Mouse (Mus musculus) urinary bladder, postnatal 36 days (tissue): Measurements from ENCODE around the gene Sv2a.
A peak's percentile ranks its signal among the peaks of the same experiment; 100 is the strongest.

Experiments used
- DNase-seq, 2 experiments: peaks; one replicate each; pipeline ENCODE4 v3.0.0; 2022; ENCODE audit warnings: low spot score in 2 of 2, mixed read lengths in 1 of 2

Gene Sv2a

DNA sequence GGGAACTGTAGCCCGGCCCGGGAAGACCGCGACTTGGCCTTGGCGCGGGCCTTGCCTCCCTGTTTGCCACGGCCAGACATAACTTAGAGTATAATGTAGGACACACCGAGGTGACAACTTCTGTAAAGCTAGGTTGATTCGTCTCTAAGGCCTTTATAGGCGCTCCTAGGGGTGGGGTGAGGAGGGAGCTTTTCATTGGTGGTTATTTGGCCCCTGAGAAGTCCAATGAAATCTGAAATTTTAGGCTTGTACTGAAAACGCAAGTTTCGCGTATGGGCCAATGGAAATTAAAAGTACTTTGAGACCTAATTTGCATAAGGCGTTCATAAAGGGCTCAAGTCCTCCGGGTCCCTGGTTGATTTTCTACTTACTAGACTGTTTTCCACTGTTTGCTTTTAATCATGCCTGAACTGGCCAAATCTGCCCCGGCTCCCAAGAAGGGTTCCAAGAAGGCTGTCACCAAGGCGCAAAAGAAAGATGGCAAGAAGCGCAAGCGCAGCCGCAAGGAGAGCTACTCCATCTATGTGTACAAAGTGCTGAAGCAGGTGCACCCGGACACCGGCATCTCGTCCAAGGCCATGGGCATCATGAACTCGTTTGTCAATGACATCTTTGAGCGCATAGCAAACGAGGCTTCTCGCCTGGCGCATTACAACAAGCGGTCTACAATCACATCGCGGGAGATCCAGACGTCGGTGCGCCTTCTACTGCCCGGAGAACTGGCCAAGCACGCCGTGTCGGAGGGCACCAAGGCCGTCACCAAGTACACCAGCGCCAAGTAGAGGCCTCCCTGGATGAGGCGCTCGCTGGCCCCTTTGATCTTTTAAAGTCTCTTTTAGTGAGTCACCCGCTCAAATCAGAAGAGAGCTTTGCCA lies 40.1 kb downstream of the Sv2a start, which contains the start of the genes Hist2h2ac and Hist2h2be:
TSS of gene Hist2h2ac (minus strand) at position 116 of the 875 bp plus-strand sequence.
TSS of gene Hist2h2be (plus strand) at position 355 of the 875 bp plus-strand sequence.
- DNase-seq: peak; percentile 78 to 87

DNA sequence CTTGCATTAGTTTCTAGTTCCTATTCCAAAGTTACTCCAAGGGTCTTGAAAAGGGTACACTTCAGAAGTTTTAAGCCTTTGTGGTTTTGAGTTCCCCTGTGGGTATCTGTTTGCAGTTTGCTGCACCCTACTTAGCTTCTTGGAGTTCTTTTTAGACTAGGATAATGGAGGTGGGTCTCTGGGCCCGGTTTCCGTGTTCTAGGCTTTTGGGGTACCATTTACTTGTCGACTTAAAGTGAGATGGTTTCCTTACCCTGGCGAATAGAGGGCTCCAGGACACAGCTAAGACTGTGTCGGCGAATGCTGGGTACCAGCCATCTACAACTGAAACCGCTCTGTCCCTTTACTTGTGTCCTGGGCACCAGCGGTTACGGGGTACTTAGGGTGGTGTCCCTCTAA lies 40.7 kb downstream of the Sv2a start:
- no peak for DNase-seq

DNA sequence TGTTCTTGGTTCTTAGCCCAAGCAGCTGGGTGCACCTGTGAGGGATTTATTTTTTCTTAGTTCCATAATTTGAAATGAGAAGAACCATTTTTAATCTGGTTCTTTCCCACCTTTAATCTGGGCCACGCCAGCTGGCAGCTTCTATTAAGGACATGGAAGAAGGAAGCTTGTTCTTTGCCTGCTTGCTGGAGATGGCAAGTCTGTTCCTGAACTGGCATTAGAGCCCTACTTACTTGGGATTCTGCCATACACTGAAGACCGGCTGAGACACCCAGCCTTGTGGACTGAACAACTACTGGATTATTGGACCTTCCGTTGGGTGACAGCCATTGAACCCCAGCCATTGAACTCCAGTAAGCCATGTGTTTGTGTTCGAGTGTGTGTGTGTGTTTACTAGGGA lies 41.8 kb downstream of the Sv2a start:
- no peak for DNase-seq

DNA sequence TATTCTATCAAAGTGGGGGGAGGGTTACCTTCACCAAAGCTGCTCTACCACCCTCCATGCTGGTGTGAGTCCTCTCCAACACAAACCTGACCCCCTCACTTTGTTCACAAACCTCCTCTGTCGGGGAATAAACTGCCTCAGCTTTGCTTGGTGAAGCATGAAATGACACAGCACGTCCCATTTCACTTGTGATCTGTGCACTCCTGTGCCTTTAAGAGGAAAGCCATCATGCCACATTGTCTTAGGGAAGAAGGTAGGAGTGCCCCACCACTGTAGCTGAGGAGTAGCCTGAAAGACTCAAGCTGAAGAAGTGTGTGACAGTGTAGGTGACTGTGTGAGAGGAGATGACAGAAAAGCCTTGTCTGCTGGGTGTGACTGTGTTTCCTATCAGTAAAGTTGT lies 44.5 kb downstream of the Sv2a start:
- DNase-seq: no peak

DNA sequence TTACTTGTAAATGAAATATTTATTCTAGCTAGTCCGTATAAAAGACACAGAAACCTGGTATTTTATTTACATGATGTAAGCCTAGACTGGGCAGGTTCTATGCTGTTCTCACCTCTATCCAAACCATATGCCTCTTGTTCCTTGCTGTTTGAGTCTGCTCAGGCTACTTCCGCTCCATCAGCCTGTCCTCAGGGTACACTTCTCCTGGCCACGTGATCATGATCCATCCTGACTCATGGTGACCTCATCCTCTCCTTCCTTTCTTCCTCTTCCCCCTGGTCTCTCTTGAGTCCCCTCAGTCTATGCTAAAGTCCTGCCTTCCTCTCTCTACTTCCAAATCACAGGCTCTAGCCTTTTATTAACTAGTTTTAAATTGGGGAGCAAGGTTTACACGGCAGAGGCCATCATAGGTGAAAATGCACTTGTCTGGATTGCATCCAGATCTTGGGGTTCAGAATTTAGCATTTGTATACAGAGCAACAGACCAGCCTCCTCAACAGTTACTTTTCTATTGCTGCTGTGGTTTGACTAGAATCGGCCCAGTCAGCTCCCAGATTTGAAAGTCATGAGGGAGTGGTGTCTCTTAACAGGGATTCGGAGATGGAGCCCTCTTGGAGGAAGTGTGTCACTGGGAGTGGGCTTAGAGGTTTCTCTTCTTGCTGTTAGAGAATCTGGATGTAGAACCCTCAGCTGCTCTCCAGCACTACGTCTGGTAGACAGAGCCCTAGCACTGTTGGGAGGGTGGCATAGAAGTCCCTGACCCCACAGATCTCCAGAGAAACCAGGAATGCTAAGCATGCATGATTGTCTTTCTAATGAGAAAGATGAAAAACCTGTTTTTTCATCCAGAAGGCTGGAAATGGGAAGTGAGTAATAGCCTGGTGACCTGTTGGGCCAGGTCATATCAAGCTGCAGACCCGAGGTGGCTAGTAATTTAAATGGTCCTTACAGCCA lies 46.0 kb downstream of the Sv2a start:
- DNase-seq: peak in 1 of 2 experiments; percentile 14

DNA sequence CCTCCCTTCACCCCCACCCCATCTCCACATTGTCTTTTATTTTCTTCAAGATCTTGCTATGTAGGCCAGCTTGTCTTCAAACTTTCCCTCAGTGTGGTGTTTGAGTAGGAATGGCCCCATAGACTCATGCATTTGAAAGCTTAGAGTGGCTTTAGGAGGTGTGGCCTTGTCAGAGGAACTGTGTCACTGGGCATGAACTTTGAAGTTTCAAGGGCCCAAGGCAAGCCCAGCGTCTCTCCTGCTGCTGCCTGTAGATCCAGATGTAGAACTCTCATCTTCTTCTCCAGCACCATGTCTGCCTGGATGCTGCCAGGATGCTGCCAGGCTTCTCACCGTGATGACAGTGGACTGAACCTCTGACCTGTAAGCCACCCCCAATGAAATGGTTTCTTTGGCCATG lies 47.9 kb downstream of the Sv2a start:
- DNase-seq: no peak

DNA sequence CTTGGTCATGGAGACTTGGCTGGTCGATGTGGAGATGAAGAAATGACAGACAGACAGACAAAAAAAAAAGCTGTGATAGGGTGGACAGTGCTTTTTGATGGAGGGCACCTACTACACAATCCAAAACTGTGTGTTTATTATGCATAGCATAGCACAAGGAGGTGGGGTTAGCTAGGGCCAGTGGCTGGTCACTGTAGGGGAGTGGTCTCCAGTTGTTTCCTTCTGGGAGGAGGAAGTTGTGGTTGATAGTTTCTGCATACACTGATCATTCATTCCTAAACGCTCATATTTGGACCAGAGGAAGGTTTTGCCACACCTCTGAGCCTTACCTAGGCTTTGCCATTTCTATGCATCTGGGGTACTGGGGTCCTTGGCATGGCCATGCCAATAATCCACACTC lies 49.5 kb downstream of the Sv2a start:
- no peak for DNase-seq

DNA sequence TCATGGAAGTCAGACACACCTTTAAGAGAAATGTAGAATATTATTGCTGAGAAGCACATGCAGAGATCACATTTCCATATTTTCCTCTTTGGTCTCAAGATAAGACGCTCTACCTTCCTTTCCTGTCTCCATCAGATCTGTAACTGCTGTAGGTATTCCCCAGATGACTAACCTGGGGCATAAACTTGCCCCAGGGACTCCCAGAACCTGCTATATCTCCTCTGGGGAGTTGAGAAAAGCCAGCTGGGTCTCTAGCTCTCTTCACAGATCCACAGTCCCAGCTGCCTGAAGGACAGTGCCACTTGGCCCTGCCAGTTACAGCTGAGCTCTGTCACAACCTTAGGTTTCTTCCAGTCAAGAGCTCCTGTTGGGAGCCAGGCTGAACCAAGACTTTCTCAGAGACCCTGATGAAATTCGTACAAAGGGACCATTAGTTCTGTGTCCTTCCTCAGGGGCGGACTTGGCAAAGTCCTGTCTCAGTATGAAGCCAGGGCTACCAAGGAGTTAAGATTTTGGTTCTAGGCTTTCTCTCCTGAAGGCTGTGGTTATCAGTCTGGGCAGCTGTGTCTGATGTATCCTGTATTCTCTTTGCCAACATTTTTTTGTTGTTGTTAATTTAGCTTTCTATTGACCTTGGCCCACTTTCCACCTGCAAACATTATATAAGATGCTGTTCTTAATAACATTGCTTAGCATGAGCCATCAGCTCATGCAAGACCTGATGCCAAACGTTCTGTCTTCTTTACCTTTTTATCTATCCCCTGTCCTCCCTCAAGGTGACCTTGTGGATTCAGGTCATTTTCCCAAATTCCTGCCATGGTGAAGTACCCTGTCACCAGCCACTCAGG lies 50.2 kb downstream of the Sv2a start:
- no peak for DNase-seq

DNA sequence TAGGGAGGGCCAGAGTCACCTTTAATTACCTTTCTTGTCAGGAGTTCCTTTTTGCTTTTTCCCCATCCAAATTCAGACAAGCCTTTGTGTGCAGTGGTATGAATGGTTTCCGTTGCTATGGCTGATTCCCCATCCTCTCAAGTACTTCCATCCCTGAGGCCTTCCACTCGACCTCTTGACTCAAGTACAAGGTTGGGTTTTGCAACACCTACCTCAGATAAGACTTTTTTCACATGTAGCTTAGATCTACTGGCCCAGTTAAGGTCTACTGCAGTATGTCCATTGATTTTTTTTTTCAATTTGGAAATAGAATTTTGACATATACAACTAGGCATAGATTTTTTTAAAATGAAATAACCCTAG lies 50.8 kb downstream of the Sv2a start:
- no peak for DNase-seq

DNA sequence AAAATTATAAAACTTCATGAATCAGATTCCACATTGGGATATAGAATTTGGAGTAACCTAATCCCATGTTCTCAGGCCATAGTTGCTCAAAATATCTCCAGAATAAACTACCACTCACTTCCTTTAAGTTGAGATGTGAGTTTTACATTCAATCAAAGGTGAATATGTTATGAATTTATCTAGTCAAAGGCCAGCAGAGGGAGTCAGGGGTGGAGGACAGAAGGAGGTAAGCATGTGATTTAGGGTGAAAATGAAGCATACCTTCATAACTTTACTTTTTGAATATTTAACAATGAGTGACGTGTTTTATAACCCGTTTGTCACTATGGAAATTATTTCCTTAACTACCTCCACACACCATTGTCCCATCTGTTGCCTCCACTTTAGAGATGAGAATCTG lies 54.0 kb downstream of the Sv2a start:
- no peak for DNase-seq

DNA sequence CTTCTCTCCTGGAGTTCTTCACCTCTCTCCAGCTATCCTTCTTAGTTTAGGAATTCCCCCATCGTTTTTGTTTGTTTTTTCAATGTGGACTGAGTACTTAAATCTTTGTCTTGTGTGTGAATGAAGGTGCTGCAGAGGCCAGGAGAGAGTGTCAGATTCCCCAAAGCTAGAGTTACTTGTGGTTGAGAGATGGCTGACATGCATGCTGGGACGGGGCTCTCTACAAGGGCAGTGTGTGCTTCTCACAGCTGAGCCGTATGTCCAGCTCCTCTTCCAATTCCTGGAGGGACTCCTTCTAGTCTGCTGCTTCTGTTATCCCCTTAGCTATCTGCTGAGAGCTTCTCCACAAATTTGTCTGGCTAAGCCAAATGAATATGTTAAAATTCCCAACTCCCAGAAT lies 54.9 kb downstream of the Sv2a start:
- no peak for DNase-seq

DNA sequence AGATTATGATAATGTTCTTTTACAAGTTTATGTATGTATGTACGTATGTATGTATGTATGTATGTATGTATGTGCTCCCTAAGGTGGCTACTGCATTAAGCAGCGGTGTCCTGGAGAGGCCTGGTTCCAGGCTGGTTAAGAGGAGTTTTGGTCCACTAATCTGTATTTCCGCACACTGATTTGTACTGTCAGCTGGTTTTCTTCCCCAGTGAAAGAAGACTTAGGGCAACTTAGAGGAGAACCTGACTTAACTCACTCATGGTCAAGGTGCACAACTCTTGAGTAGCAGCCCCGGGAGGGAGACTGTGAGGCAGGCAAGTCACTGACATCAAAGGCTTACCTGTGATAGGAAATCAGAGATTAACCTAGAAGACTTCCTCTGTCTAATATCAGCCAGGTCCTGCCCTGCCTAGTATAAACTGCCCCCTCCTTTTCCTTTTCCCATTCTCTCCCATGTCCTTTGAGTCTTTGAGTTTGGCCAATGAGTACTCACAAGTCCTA lies 55.9 kb downstream of the Sv2a start:
- DNase-seq: no peak

DNA sequence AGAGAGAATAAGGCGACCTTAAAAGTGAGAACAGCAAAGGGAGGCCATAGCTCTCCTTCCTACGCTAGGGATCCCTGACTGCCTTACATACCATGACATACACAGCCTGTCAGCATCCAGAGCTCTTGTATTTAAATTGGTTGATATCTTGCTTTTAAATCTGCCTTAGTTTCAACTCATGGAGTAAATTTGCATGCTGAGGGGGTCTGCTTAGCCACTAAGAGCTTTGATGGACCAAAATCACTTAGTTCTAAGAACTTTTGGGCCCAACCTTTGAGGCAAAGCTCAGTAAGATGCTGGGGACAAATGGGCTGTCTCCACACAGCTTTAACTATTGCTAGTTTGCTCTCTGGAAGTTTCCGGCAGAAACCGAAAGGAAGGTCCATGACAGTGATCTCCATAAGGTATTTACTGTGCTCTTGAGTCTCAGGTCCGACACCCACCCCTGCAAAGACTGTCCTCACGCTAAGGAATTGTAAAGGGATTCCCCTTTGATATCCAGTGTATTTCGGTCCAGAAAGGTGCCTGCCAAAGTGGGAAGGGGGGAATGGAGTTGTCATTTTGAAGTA lies 56.5 kb downstream of the Sv2a start:
- DNase-seq: no peak

DNA sequence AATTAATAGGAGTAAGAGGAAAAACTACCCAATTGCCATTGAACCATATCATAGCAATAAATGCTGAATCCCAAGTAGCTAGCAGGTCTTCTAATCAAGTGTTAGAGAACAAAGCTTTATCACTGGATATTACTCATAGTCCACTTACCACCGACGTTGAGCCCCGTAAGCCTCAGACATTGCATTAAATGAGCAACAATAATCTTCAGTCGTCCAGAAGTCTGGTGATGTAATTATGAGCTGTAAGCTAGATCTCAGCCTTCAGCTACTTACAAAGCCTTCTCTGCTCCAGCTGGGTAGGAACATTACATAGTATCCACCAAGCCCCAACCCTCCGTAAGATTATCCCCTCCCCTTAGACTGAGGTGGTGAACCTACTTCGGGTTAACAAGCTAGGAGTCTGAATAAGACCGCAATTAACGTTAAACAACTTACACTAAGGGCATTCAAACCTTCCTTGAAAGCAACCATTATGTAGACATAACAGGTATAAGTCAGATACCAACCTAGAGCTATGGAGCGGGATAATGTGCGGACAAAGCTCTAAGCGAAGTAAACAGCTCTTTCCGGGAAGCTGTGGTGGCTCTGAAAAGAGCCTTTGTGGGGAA lies 57.1 kb downstream of the Sv2a start:
- no peak for DNase-seq

DNA sequence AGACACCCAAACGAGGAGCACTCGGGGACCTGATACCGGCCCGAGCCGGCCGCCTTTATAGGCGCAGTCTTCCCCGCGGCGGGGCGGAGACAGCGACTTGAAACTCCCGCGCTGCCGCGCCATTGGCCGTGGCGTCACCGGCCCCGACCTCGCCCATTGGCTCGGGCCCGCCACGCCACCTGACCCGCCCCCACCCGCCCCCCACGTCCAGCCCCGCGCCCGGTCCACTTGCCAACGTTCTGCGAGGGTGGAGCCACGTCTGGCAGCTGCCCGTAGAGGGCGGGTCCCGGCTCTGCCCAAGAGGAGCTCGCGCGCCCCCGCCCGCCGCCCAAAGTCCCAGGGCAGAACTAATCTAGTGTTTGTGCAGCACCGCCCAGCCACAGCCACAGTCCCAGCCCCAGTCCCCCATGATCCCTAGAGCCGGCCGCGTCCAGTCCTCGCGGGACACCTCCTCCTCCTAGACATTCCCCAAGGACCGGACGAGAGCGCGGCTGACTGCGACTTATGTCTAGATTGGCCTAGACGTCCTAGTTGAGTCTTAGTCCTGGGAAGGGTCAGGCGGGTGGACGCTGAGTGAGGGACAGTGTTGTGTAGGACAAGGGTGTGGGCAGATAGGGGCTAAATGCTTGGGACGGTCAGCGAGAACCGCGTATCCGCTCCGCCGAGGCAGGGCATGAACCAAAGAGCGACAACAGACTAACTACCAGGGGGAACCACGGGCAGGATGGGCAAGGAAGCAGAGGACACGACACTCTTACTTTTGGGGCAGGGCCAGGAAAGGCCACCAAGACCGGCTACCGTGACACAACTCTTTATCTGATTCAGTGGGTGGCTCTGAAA lies 58.2 kb downstream of the Sv2a start, which contains the start of gene Hist2h3c2:
TSS of gene Hist2h3c2 (minus strand) at position 174 of the 840 bp plus-strand sequence.
- peak in 1 of 2 experiments; percentile 43 for DNase-seq

DNA sequence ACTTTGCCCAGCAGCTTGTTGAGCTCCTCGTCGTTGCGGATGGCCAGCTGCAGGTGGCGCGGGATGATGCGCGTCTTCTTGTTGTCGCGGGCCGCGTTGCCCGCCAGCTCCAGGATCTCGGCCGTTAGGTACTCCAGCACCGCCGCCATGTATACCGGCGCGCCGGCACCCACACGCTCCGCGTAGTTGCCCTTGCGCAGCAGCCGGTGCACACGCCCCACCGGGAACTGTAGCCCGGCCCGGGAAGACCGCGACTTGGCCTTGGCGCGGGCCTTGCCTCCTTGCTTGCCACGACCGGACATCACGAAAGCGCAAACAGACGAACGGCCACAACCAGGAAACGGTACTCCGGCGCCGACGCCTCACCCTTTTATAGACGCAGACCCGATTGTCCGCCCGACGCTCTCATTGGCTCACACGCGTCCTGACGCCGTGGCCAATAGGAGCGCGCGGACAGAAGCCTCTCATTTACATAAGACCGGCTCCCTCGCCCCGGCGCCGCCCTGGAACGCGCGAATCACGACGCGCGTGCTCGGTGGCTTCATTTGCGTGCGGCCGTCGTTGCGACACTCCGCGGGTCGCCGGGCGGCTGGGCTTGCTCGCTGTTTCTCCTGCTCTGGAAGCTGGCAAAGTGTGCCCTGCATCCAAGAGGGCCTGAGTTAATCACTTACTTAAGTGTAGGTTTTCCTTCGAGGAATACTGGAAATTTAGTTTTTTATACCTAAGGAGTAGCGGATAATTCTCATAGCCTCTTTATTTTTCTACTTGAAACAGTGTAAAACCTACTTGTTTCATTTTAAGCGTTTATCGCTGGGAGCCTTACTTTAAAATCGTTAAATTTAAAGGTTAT lies 59.2 kb downstream of the Sv2a start, which contains the start of gene Hist2h2aa2:
TSS of gene Hist2h2aa2 (minus strand) at position 328 of the 850 bp plus-strand sequence.
- DNase-seq: peak; percentile 96 to 97

DNA sequence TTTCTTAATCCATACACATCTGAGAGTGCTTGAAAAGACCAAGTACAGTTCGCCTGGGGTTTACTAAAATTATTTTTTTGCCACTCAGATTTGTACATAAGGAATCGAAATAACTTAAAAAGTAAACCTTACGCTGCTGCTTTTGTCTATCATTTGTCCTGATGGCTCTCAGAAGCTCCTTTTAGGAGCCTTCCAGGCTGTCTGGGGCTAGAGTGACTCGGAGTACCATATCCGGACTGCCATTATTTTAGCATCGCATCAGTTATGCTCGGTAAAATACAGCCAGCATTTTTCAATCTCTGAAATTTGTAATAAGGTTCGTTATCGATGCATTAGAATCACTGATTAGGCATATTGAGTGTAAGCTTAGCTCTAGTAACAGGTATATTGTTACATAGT lies 59.8 kb downstream of the Sv2a start:
- no peak for DNase-seq

DNA sequence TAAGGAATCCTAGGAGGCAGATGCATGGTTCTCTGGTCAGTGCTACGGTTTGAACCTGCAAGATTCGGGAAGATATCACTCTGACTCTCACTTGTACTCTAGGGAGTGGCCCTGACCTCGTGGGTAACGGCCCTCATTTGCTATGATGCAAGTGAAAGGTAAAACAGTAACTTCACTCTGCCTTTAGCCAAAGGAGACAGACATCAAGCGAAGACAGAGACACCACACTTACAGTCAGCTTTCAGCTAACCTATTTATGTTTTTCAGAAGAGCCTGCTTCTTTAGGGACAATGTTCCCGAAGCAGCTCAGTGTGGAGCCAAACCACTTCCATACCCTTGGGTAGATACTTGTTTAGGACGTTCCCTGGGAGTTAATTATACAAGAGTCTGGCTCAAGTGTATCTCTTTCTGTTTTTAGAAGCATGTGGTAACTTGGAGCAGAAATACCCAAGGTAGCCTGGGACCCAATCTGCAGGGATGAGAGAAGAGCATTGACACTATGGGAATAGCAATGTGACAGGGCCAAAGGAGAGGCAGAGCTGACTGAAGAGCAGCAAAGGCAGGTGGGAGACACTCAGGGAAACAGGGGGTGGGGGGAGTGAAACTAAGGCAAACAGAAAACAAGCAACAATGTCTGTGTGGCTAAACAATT lies 63.1 kb downstream of the Sv2a start:
- DNase-seq: no peak
